Mouse (Mus musculus) 3134 (cell line): ENCODE results near the gene Cd4.
"Not testable (repeated sequence)": the region's sequence is repeated elsewhere in the genome, so short reads cannot be mapped to it uniquely, and the experiment has no call there.

Experiments
- DNase-seq: peaks from one replicate; pipeline ENCODE4 v3.0.0-alpha.2; 2011; ENCODE audit warnings: low spot score; ENCODE audit not compliant: insufficient read length; ENCODE audit errors: extremely low read depth

Gene Cd4

DNA sequence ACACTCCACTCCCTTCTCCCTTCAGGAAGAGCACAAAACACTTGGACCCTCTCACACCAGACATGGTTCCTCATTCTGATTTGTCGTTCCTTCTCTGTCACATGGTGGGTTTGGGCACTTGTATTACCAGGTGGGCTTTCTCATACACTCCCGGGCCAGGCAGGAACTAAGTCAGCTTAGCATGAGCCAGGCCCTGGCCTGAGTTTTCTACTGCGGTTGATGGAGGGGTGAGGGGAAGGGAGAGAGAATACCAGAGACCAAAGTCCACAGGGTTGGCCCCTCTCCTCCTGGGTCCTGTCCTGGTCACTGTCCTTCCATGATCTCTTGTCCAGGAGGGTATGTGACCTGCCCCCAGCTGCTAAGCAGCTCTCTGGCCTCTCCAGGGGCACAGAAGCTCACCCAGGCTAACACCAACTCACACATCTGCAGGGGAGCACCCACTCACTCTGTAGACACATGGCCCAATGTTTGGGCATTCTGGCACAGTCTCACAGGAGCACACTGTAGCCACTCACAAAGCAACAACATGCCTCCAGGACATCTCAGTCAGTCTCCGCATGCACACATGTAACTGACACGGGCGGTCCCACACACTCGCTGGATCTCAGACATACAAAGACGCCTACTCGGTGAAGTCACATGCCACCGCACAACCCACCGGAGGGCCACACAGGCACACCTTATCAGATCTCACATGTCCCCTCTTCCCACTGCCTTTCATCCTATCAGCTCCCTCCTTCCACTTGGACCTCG is 28.1 kb upstream of the Cd4 start:
- peak; percentile 34 for DNase-seq

DNA sequence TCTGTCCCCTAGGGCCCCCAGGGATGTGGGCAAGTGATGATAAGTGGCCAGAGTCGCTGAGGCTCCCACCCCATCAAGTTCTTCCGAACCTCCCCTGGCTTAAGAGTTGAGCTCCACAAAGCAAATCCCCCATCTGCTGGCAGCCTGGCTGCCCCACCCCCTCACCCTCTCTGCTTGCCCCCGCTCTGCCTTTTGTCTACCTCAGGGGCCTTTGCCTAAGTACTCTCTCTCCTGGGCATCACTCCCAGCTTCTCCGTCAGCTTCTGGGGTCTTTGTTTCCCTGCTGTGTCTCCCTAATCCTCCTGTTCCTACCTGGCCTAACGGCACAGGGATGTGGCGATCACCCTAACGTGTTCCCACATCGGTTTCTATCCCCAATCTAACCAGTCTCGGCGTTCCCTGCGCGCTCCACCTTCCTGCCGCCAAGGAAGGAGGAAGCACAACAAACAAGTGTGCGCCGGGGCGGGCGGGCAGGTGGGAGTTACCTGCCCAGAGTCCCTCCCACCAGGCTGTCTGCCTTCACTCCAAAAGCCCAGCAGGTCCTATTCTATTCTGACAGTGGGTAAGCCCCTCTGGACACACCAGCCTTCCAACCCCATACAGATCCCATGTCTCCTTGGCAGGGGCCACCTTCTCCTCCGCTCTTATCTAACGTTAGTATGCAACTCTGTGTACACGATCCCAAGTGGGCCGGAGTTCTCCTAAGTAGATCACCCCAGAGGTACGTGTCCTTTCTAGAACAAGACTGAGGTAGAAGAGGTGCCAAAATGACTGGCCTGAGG is 27.3 kb upstream of the Cd4 start:
- peak; percentile 33 for DNase-seq

- DNase-seq, result no peak
Measured at GRCm38 (mm10) chr6:124914511-124914910, 26.5 kb upstream of the Cd4 start.

GRCm38 (mm10) chr6:124913721-124914285 is 25.8 kb upstream of the Cd4 start:
- DNase-seq, result peak; percentile 30

- DNase-seq, result no peak
Measured at GRCm38 (mm10) chr6:124913214-124913613, 25.2 kb upstream of the Cd4 start.

- no peak for DNase-seq
Measured at GRCm38 (mm10) chr6:124911533-124912218, 23.7 kb upstream of the Cd4 start, which contains the start of gene Lag3. Gene Lag3 (minus strand): TSS chr6:124911705.

DNA sequence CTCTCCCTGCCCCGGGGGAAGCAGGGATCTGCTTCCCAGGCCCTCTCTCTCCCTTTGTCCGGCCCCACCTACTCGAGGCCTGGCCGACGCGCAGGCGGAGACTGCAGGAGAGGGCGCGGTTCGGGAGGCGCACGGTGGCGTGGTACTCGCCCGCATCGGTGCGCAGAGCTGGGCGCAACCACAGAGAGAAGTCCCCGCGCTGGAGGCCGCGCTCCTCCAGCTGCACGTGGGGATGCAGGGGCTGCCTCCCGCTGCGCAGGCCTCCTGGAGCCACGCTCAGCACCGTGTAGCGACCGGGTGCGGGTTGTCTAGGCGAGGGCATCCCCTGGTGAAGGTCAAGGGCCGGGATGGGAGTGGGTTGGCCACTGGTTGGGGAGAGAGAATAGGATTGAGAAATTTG is 22.0 kb upstream of the Cd4 start:
- no peak for DNase-seq

GRCm38 (mm10) chr6:124907767-124908166 is 19.7 kb upstream of the Cd4 start:
- DNase-seq, result no peak

DNA sequence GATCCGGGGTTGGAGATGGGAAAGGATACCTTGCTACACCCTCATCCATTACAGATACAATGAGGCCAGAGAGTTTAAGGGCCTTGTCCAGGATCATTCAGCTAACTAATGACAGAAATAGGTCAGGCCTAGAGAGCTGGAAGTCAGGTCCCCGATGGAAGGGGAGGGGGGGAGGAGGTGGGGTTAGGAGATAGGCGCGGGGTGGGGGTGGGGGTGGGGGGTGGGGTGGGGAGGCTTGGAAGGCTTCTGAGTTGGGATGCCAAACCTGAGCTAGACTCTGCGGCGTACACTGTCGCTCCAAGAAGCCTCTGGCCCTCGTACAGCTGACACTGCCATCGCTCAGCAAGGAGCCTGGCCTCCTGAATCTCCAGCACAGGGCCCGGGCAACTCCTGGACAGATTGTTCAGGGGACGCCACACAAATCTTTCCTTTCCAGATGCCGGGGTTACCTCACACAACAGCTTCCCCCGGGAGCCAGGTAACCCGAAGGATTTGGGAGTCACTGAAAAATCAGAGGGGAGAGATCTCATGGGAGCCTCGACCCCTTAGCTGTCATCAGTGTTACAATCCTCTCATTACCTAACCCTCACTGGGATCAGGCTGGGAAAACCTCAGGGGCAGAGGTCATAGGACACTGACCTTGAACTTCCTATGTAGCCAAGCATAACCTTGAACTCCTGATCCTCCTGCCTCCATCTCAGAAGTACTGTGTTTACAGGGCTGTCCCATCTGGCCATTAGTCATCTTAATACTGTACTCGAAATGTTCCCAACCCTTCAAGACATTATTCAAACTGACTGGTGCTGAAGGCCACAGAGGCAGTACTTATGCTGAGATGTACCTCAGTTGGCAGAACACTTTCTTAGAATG is 17.2 kb upstream of the Cd4 start:
- no peak for DNase-seq

DNA sequence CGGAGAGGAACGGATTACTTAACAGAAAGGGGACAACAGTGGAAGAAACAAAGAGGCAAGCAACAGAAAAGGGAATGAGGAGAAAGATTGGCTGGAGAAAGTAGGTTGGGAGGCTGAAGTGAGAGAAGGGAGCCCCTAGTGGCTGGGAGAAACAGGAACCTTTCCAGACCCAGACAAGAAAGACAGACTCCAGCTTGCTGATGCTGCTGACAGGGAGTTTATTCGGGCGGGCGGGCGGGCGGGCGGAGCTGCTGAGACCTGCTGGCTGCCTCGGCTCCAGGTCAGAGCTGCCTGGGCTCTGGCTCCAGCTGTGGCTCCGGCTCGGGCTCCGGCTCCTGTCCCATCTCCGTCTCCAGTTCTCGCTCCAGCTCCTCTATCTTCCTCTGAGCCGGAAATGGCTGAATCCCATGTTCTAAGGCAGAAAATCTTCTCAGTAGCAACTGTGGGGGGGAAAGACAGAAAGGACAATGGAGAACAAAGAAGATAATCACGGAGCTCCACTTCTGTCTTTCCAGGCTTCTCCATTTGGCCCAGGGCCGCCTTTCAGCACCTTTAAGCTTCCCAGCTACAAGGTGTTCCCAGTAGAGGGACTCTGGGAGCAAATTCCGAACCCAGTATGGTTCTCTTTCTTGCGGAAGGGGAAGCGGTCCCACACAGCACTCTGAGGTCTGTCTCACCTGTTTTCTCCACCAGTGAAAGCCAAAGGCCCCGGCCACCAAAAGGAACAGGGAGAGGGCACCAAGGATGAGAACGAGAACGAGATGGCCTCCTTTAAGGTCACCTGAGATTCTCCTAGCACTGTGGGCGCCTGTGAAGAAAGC is 16.4 kb upstream of the Cd4 start:
- no peak for DNase-seq

- DNase-seq, result peak; percentile 86
Measured at GRCm38 (mm10) chr6:124903580-124904151, 15.6 kb upstream of the Cd4 start.

DNA sequence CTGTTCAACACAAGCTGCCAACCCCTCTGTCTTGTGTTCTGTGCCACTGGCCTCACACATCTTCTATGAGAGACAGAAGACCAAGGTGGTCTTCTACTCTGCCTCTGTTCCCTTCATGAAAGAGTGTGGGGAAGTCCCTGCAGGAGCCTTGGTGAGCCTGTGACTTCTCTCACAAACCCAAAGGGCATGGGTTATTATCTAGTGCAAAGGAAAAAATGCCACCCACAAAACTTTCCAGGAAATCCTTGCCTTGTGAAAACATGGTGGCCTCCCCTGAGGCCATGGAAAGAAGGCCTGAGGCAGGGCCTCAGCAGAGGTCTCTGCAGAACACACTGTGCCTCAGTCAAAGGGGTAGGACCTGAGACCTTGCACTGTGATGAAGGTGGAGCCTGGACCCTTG is 13.8 kb upstream of the Cd4 start:
- DNase-seq, result no peak

DNA sequence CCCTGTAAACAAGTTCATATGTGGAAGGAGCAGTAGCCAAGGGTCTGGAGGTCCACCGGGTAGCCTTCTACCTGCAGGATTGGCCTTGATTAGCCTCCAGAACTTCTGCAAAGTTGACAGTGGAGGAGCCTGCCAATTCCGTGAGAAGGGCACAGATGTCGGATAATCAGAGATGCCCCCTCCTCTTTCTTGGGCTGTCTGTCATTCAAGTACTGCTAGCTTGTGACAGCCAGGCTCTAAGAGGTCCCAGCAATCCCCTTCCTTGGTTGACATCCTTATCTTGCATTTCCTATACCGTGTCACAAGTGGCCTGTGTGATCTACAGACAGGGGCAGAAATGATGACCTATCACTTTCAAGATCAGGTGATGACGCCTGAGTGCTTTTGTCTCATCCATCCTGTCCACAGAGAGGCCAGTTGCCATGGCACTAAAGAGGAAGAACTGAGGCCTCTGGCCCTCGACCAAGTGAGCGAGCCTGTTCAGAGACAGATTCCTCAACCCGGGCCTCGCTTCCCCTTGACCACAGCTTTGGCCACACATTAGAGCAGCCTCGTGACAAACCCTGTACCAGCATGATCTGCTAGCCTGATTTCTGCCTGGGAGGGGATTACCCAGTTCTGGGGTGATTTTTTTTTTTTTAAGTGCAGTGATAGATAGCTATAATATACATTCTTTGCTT is 12.9 kb upstream of the Cd4 start:
- DNase-seq, result peak; percentile 32

- no peak for DNase-seq
Measured at GRCm38 (mm10) chr6:124900056-124900800, 12.2 kb upstream of the Cd4 start.

- DNase-seq, result no peak
Measured at GRCm38 (mm10) chr6:124898359-124898758, 10.3 kb upstream of the Cd4 start.

DNA sequence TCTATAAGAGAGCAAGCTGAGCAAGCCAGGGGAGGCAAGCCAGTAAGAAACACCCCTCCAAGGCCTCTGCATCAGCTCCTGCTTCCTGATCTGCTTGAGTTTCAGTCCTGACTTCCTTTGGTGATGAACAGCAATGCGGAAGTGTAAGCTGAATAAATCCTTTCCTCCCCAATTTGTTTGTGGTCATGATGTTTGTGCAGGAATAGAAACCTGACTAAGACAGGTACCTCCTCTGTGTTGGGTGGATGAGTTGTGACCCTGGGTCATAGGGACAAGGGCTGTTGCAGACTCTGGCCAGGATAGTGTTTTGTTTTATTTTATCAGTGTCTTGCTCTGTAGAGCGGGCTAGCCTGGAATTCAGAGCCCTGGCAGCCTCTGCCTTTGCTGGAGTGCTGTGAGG is 6.1 kb upstream of the Cd4 start:
- not testable (repeated sequence) for DNase-seq

DNA sequence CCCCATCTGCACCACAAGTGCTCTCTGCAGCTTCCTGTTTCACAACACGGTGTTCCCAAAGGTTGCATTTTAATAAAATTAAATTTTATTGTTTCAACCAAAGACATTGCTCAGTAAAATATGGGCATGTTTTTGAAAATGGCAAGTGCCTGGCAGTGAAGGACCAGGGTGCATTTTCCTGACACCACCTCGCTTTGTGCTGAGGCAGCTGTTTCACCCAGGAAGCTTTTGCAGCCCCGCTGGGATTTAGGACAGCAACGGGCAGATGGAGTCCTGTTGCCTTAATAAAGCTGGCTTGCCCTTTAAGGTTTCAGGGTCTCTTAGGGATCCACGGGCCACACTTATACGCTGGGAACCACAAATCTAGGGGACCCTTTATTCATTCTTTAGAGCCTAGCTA is 3.0 kb upstream of the Cd4 start:
- no peak for DNase-seq
